Mouse (Mus musculus): ENCODE results near the gene Cyth3.

GRCm38 (mm10) chr5:143611954-143612353 lies 10.3 kb upstream of the Cyth3 start:
- TF ChIP-seq POLR2AphosphoS5 (IDR thresholded peaks at IDR 0.05; ENCODE audit: insufficient replicate concordance, low read depth, low read length) (no peak), CTCF (IDR thresholded peaks at IDR 0.05; ENCODE audit: low read depth, low read length) (no peak), GATA1 (IDR thresholded peaks at IDR 0.05; ENCODE audit: borderline replicate concordance, low read length) (no peak), TAL1 (conservative IDR thresholded peaks at IDR 0.05; ENCODE audit: low read depth, low read length) (no peak)
